Mouse (Mus musculus) liver, adult (tissue): ENCODE measurements around the gene Mpzl1.

Experiments used
- GATA4 ChIP-seq: IDR thresholded peaks from 2 replicates; pipeline ENCODE4 v1.6.1; 2014; ENCODE audit warnings: mild to moderate bottlenecking, low read length; ENCODE audit not compliant: insufficient replicate concordance

Mpzl1 gene

GRCm38 (mm10) chr1:165608904-165609303 lies 25.4 kb downstream of the Mpzl1 start:
- no peak for TF ChIP-seq GATA4

GRCm38 (mm10) chr1:165605774-165606173 lies 28.6 kb downstream of the Mpzl1 start:
- no peak for TF ChIP-seq GATA4

DNA sequence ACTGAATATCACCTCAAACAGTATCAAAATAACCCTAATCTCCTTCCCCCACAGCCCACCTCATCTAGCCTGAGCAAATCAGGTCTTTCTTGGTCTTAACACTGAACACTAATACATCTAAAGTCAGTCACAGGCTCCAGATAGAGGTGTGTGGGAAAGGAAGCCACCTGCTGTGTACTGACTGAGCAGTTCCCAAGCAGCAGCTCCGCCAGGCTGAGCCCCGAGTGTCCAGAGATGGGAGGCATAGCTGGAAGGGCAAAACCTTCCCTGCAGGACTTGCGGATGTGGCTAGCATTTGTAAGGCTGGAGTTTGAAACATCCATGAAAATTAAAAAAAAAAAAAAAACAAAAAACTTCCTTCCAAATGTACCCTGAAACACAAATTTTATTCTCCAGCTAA lies 29.2 kb downstream of the Mpzl1 start:
- TF ChIP-seq GATA4, result no peak

DNA sequence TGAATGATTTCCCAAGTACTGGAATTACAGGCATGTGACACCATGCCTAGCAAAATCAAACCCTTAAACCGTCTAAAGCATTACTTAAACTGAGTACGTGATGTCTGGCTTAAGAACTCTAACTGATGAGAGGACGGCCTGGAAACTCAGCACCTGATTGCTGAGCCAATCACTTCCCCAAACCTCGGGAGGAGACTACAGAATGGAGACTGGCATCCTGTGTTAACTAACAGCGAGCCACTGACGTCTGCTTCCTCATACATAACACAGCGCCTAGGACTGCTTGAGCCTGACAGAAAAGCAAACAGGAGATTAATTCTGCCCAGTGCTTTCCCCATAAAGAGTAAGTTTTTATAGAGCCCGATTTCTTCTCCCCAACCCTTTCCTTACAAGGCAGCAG lies 30.1 kb downstream of the Mpzl1 start:
- TF ChIP-seq GATA4, result no peak

DNA sequence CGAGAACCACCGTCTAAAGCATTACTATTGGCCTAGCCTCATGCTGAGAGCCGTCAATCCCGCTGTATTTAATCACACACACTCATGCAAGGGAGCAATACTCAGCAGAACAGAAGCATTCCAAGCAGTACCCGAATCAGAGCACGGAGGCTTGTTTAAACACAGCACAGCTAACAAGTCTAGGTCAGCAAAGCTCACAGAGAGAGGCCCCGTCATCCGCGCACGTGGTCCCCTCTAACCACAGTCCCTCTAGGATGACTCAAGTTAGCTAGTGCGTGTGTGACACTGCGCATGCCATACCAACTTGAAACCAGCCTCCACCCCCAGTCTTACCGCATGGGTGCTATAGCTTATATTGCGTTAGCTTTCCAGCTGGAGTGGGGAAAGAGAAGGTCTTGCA lies 31.1 kb downstream of the Mpzl1 start:
- no peak for TF ChIP-seq GATA4

DNA sequence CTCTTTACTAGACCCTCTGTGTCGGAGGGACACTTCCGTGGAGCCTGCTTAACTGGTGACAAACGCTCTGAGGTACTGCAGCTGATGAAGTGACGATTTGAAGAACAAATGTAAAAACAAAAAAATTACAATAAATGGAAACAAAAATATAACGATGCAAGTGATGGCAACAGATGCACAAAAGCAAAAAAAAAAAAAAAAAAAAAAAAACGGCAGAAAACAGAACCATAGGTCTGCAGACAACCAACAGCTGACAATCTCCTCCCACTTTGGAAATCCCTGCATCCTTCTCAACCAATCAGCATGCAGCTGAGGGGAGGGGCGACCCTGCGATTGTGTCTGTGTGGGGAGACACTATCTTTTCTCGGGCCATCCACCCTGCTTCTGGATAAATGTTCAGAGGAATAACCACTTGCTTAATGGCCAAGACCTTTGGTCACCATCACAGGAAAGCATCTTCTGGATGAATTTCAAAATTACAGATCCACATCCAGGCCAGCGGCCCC lies 32.5 kb downstream of the Mpzl1 start:
- TF ChIP-seq GATA4, result no peak

DNA sequence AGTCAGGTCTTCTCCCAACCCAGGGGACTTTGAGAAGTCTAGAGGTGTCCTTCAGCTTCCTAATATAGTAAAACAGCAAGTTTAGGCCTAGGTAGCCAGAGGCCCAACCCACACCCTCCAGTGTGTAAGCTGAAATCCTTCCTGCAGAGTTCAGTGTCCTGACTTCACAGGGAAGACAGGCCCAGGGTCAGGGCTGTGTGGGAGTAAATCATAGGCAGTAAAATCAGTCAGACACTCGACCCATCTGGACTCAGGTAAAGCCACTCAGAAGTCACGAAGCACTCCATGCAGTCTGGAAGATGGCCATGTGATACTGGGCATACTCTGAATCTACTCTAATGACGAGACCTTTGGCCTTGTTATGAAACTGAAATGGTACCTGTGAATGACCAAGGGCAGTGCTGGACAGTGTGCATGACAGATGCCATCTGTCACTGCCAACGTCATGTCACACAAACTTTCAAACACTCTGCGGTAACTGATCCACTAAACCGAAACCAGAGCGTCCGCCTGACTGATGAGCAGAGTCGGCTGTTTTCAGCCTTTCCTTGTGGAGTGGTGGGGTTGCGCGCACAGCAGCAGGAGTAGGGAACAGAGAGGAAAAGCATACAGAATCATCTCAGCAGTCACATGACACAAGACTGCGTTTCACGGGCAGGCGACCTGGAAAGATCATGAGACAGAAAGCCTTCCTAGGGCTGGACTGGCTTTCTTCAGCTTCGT lies 39.5 kb downstream of the Mpzl1 start:
- TF ChIP-seq GATA4, result peak; percentile 69; the same call in 1 of the 2 replicates

GRCm38 (mm10) chr1:165592295-165593082 lies 41.8 kb downstream of the Mpzl1 start:
- no peak for TF ChIP-seq GATA4

DNA sequence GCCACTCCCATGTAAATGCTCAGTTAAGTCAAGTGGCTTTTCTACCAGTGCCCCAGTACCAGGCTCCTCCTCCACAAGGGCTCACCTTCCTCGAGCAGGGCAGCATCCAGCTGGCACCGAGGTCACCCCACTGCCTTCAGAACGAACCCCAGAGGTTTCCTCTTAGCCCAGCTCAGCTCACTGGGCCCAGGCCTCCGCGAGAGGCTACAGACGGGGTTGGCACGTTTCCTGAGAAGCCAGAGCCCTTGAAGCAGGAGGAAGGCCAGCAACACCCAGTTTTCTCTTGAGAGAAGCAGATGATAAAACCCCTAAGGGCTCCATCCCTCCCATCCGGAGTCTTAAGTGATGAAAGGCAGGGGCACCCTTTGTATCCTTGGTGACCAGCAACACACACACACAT lies 43.6 kb downstream of the Mpzl1 start:
- TF ChIP-seq GATA4, result no peak

GRCm38 (mm10) chr1:165589280-165590048 lies 44.9 kb downstream of the Mpzl1 start:
- no peak for TF ChIP-seq GATA4

DNA sequence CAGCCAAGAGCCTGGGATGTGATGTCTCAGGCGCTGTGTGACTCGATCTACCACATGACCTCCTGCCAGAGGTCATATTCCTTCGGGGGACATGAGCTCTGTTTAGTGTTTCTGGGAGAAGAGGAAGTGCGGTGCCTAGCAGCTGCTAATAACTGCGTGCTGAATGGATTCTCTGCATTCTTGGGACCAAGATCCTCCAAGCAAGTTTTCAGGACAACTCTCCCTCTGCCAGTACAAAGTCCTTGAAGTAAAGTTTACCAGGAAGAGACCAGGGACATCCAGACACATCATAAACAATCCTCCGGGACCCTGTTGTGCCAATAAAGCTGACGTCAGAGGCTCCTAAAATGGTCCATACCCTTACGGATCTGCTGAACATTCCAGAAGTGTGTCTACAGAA lies 46.5 kb downstream of the Mpzl1 start:
- no peak for TF ChIP-seq GATA4

DNA sequence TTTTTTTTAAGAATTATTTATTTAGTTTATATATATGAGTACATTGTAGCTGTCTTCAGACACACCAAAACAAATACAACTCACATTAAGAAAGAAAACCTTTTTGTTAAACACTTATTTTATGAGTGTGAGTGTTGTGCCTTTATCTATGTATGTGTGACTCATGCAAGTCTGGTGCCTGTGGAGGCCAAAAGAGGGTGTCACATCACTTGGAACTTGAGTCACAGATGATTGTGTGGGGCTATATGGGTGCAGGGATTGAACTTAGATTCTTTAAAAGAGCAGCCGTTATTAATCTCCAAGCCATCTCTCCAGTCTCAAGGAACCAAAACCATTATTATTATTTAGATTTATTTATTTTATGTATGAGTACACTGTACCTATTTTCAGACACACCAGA lies 48.0 kb downstream of the Mpzl1 start:
- no peak for TF ChIP-seq GATA4

DNA sequence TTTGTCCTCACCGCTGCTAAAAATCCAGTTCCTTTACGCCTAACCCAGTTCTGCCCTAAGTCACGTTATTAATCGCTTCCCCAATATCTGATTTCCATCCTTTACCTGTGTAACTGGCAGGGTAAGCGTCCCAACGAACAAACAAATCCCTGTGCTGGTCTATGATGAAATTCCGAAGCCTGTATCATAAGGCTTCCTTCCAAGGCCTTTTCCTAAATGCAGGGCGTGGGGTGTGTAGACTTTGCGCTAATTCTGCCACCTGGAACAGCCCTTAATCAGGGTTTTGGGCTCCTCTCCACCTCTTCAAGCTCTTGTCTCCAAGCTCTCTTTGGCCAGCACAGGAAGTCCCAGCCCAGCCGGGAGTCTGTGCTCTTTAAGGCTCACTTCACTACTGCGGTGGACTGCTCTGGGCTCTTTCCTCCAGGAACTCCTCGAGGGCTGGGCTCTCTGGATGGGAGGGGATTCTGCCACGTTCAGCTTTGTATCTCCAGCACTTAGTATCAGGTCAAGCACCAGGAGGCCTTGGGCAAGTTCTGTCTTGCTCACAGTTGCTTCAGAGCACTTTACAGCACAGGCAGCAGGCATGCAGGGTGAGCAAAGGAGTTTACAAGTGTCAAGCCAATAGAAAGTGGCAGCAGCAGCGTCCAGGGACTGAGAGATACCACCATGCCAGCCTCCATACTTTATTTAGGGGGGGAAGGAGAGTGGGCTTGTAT lies 48.8 kb downstream of the Mpzl1 start:
- TF ChIP-seq GATA4, result no peak

DNA sequence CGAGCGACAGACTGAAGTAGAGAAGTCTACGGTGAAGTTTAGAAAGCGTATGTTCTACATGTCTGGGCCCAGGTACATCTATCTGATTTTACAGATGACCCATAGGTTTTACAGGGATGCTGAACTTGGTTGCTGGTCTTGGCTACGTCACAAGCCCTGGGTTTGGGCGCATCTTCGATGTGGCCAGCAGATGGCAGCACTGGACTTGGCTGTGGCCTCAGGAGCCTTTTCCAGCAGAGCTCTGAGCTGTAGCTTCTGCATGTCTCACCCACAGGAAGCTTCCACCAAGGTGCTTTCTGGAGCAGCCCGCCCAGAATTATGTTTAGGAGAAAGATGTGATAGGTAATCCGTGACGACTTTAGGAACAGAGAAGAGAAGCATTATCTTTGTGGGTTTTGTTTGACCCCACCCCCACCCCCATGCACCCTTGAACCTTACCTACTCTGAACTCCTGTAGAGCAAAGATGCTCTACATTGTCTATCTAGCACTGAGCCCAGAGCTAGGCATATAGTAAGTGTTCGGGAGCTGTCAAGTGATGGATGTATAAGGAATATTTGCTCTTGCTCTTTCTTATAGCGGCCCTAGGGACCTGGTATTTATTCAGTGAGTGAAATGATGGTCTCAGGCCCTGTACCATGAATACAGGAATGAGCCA lies 50.7 kb downstream of the Mpzl1 start:
- no peak for TF ChIP-seq GATA4

DNA sequence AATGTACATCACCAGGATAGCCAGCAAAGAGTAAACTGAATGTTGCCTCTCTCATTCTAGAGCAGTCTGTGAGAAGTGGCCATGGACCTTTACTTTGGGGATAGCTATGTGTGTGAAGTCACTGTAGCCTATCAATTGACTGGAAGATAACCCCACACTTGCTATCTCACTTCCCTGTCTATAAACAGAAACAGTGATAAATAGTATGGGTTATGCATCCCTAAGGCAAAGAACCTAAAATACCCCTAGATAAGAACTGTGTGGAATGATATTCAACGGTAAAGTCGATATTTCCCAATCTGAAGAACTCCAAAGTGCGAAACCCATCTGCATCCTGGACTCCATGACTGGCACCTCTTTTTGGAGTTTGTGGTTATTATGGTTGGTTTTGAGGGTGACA lies 53.1 kb downstream of the Mpzl1 start:
- TF ChIP-seq GATA4, result no peak

GRCm38 (mm10) chr1:165579332-165579731 lies 55.0 kb downstream of the Mpzl1 start:
- no peak for TF ChIP-seq GATA4
